Mouse (Mus musculus) midbrain, embryonic 10.5 days (tissue): Measurements from ENCODE around the gene Gm8108. TPM values are rescaled to one million over a fixed set of nuclear protein-coding genes. Genes with fewer than 3 reads are reported as not detected.
"Not testable (repeated sequence)": the region's sequence is repeated elsewhere in the genome, so short reads cannot be mapped to it uniquely, and the experiment has no call there.

ENCODE experiments used
- DNase-seq: peaks from one replicate; pipeline ENCODE4 v3.0.0-alpha.2; 2017; ENCODE audit warnings: low spot score
- H3K27ac ChIP-seq: fragments of 300-500 bp; sonication (generic); replicated peaks from 2 replicates; pipeline ENCODE4 v1.5.1; 2016; ENCODE audit warnings: mild to moderate bottlenecking
- H3K27me3 ChIP-seq: fragments of 300-500 bp; sonication (generic); 2 replicates; pipeline ENCODE4 v1.6.1; 2016; ENCODE audit warnings: low read depth, mild to moderate bottlenecking; ENCODE audit not compliant: poor library complexity, severe bottlenecking
- H3K36me3 ChIP-seq: fragments of 300-500 bp; sonication (generic); 2 replicates; pipeline ENCODE4 v1.6.1; 2016; ENCODE audit warnings: mild to moderate bottlenecking, moderate library complexity
- H3K4me1 ChIP-seq: fragments of 300-500 bp; sonication (generic); 2 replicates; pipeline ENCODE4 v1.6.1; 2016
- H3K4me3 ChIP-seq: fragments of 300-500 bp; sonication (generic); 2 replicates; pipeline ENCODE4 v1.5.1; 2016; ENCODE audit warnings: mild to moderate bottlenecking, moderate library complexity
- H3K9me3 ChIP-seq: fragments of 300-500 bp; sonication (generic); replicated peaks from 2 replicates; pipeline ENCODE4 v1.6.1; 2016; ENCODE audit warnings: mild to moderate bottlenecking
- WGBS: fragments of 180-500 bp; shearing (Covaris S2); methylation state at CpG from one replicate; pipeline ENCODE4 v1.1.7; 2016; 5-methylcytosine and 5-hydroxymethylcytosine counted together
- polyA plus RNA-seq: library from polyadenylated mRNA; unstranded; fragments of >200 nt; fragmentation: Nextera tagmentation; extraction: Ambion mirVana; gene quantifications from 2 replicates; pipeline ENCODE4 v1.2.1, GENCODE M21; 2016

Gene Gm8108
- 0.51 and 0.52 TPM in 2 replicates for polyA plus RNA-seq

- H3K36me3 ChIP-seq, H3K27me3 ChIP-seq, H3K27ac ChIP-seq, H3K4me1 ChIP-seq, H3K9me3 ChIP-seq: not testable (repeated sequence)
- peak; percentile 13 for DNase-seq
- WGBS = 3% methylated on average over 36 of the region's 37 CpGs
- H3K4me3 ChIP-seq = peak within 1 kb of the TSS; percentile 53
These were observed at the start of gene Gm8108 for GRCm38 (mm10) chr14:4110426-4110825. TSS of gene Gm8108 (plus strand) at chr14:4110526.

GRCm38 (mm10) chr14:4083820-4084219 lies 26.5 kb upstream of the Gm8108 start, which contains the start of gene Gm3115:
TSS of gene Gm3115 (plus strand) at chr14:4084120.
- H3K9me3 ChIP-seq, H3K4me1 ChIP-seq, H3K27me3 ChIP-seq, H3K36me3 ChIP-seq, H3K27ac ChIP-seq, DNase-seq, H3K4me3 ChIP-seq: not testable (repeated sequence)
- WGBS = 63% methylated on average over 3 of the region's 3 CpGs

- not testable (repeated sequence) for H3K36me3 ChIP-seq, H3K4me3 ChIP-seq, H3K4me1 ChIP-seq, H3K27ac ChIP-seq, H3K9me3 ChIP-seq, H3K27me3 ChIP-seq, DNase-seq
- 93% methylated on average over 4 of the region's 4 CpGs for WGBS
These were observed 31.3 kb downstream of the Gm8108 start for GRCm38 (mm10) chr14:4141646-4142045.

GRCm38 (mm10) chr14:4164730-4165129 lies 54.4 kb downstream of the Gm8108 start, which contains the start of gene Gm3127:
TSS of gene Gm3127 (plus strand) at chr14:4165030.
- H3K4me3 ChIP-seq, H3K4me1 ChIP-seq, DNase-seq, H3K27ac ChIP-seq, H3K27me3 ChIP-seq, H3K36me3 ChIP-seq, H3K9me3 ChIP-seq: not testable (repeated sequence)
- WGBS = 87% methylated on average over 1 of the region's 2 CpGs

GRCm38 (mm10) chr14:4182030-4182429 lies 71.7 kb downstream of the Gm8108 start:
- Histone ChIP-seq H3K4me3 (peak overlapping the region; percentile 52), H3K27ac (peak overlapping the region; percentile 59)
- not testable (repeated sequence) for H3K4me1 ChIP-seq, H3K36me3 ChIP-seq, H3K9me3 ChIP-seq, H3K27me3 ChIP-seq
- DNase-seq = peak; percentile 12
- WGBS = 16% methylated on average over 14 of the region's 14 CpGs

Other genes with a start within 250 kb of the Gm8108 start
- gene Gm2916, start 226.4 kb upstream of the Gm8108 start, polyA plus RNA-seq = 0.19 TPM in 1 of 2 replicates, not detected in the other
- gene Gm3029, start 178.8 kb upstream of the Gm8108 start, polyA plus RNA-seq = not detected in 2 replicates
- not detected in 2 replicates for gene Gm3095, start 147.0 kb upstream of the Gm8108 start, polyA plus RNA-seq
- gene Gm3099, start 112.1 kb upstream of the Gm8108 start, polyA plus RNA-seq = not detected in 2 replicates
- 0.43 and 0.55 TPM in 2 replicates for gene Gm5796, start 86.6 kb upstream of the Gm8108 start, polyA plus RNA-seq
- not detected in 2 replicates for gene Gm3115, start 26.4 kb upstream of the Gm8108 start, polyA plus RNA-seq
- not detected in 2 replicates for gene Gm3127, start 54.5 kb downstream of the Gm8108 start, polyA plus RNA-seq
- 0.81 and 1.5 TPM in 2 replicates for gene Gm2974, start 72.0 kb downstream of the Gm8108 start, polyA plus RNA-seq
- gene Gm3138, start 139.1 kb downstream of the Gm8108 start, polyA plus RNA-seq = not detected in 2 replicates
- not detected in 2 replicates for gene Gm3149, start 206.8 kb downstream of the Gm8108 start, polyA plus RNA-seq
- 0.52 and 0.65 TPM in 2 replicates for gene 2610042L04Rik, start 224.2 kb downstream of the Gm8108 start, polyA plus RNA-seq